Mouse (Mus musculus): ENCODE data around the gene Twist1. TPM values are rescaled to one million over a fixed set of nuclear protein-coding genes. Genes with fewer than 3 reads are reported as not detected.
A peak's percentile ranks its signal among the peaks of the same experiment; 100 is the strongest.

Twist1 gene
- polyA plus RNA-seq (2015; fragmentation: Nextera tagmentation; extraction: Ambion mirVana): 0.34 and 1.0 TPM in 2 replicates

GRCm38 (mm10) chr12:33957400-33958240, at the start of gene Twist1:
TSS of gene Twist1 (plus strand) at chr12:33957671.
- no peaks in the 10 kb centered on the region for H3K9me3 ChIP-seq (ENCODE audit: control insufficient read depth, low read length)
- peak within 1 kb of the TSS; percentile 64 for H3K4me2 ChIP-seq (ENCODE audit: low read length)
- peak within 1 kb of the TSS; percentile 48 for H3K4me3 ChIP-seq (ENCODE audit: low read length)
- H3K27me3 ChIP-seq (replicated peaks; ENCODE audit: control insufficient read depth, insufficient read depth, low read length): peaks cover 51% of the 10 kb centered on the region
- WGBS: under 1% methylated on average over 52 of the region's 105 CpGs
- H3K9ac ChIP-seq (ENCODE audit: low read depth, low read length): peak within 1 kb of the TSS; percentile 59
- H3K4me1 ChIP-seq (ENCODE audit: control insufficient read depth, insufficient read depth, low read depth, low read length): peaks cover 12% of the 10 kb centered on the region
- H3K36me3 ChIP-seq (ENCODE audit: control insufficient read depth, insufficient read depth, low read length): no peaks in the 10 kb centered on the region
- peak; percentile 77 for ATAC-seq
- H3K27ac ChIP-seq (ENCODE audit: low read depth, low read length): no peak within 1 kb of the TSS

GRCm38 (mm10) chr12:33926751-33927150, 30.7 kb upstream of the Twist1 start:
- H3K27me3 ChIP-seq (replicated peaks; ENCODE audit: control insufficient read depth, insufficient read depth, low read length): peaks cover 20% of the 10 kb centered on the region
- no peak overlapping the region for H3K9ac ChIP-seq (ENCODE audit: low read depth, low read length)
- 16% methylated on average over 3 of the region's 3 CpGs for WGBS
- no peak for ATAC-seq
- H3K4me1 ChIP-seq (ENCODE audit: control insufficient read depth, insufficient read depth, low read depth, low read length): peaks cover 14% of the 10 kb centered on the region
- no peaks in the 10 kb centered on the region for H3K36me3 ChIP-seq (ENCODE audit: control insufficient read depth, insufficient read depth, low read length)
- H3K27ac ChIP-seq (ENCODE audit: low read depth, low read length): no peak overlapping the region
- no peaks in the 10 kb centered on the region for H3K9me3 ChIP-seq (ENCODE audit: control insufficient read depth, low read length)
- H3K4me2 ChIP-seq (ENCODE audit: low read length): no peak overlapping the region
- H3K4me3 ChIP-seq (ENCODE audit: low read length): no peak overlapping the region

- H3K9me3 ChIP-seq (ENCODE audit: control insufficient read depth, low read length): no peaks in the 10 kb centered on the region
- WGBS: 2% methylated on average over 15 of the region's 15 CpGs
- peak overlapping the region; percentile 70 for H3K4me2 ChIP-seq (ENCODE audit: low read length)
- peak overlapping the region; percentile 38; the same call in 1 of the 2 replicates for H3K4me3 ChIP-seq (ENCODE audit: low read length)
- H3K27me3 ChIP-seq (replicated peaks; ENCODE audit: control insufficient read depth, insufficient read depth, low read length): peaks cover 20% of the 10 kb centered on the region
- H3K27ac ChIP-seq (ENCODE audit: low read depth, low read length): no peak overlapping the region
- H3K36me3 ChIP-seq (ENCODE audit: control insufficient read depth, insufficient read depth, low read length): no peaks in the 10 kb centered on the region
- no peak overlapping the region for H3K9ac ChIP-seq (ENCODE audit: low read depth, low read length)
- peak; percentile 76 for ATAC-seq
- H3K4me1 ChIP-seq (ENCODE audit: control insufficient read depth, insufficient read depth, low read depth, low read length): peaks cover 14% of the 10 kb centered on the region
Measured at GRCm38 (mm10) chr12:33927334-33928098, 30.0 kb upstream of the Twist1 start.

- WGBS: 1% methylated on average over 39 of the region's 39 CpGs
- peak within 1 kb of the TSS; percentile 70 for H3K4me2 ChIP-seq (ENCODE audit: low read length)
- no peak for ATAC-seq
- H3K9me3 ChIP-seq (ENCODE audit: control insufficient read depth, low read length): no peaks in the 10 kb centered on the region
- peaks cover 20% of the 10 kb centered on the region for H3K27me3 ChIP-seq (replicated peaks; ENCODE audit: control insufficient read depth, insufficient read depth, low read length)
- no peak within 1 kb of the TSS for H3K27ac ChIP-seq (ENCODE audit: low read depth, low read length)
- H3K9ac ChIP-seq (ENCODE audit: low read depth, low read length): no peak within 1 kb of the TSS; the same call in 1 of the 2 replicates
- H3K4me3 ChIP-seq (ENCODE audit: low read length): peak within 1 kb of the TSS; percentile 38
- H3K4me1 ChIP-seq (ENCODE audit: control insufficient read depth, insufficient read depth, low read depth, low read length): peaks cover 14% of the 10 kb centered on the region
- H3K36me3 ChIP-seq (ENCODE audit: control insufficient read depth, insufficient read depth, low read length): no peaks in the 10 kb centered on the region
Measured at GRCm38 (mm10) chr12:33928331-33929192, 28.9 kb upstream of the Twist1 start, which contains the start of gene Ferd3l. TSS of gene Ferd3l (plus strand) at chr12:33928425.

DNA sequence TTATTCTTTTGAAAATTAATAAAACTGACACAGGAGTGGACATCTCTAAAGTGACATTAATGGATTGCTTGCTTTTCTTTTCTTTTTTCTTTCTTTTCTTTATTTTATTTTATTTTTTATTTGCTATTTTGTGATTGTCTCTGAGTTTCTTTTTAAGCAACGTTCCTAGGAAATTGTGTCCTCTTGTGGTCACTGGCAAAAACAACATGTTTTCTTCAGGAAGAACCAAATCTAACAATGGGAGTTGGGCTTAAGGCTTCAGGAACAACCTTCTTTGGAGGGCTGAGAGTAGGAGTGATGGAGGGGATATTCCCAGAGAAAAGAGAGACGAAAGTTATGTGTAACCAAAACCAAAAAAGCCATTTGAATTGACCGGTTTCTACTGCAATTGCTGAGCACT, 4.6 kb upstream of the Twist1 start:
- ATAC-seq: no peak
- peaks cover 5% of the 10 kb centered on the region; the same call in 1 of the 2 replicates for H3K4me1 ChIP-seq (ENCODE audit: control insufficient read depth, insufficient read depth, low read depth, low read length)
- no peak overlapping the region for H3K27ac ChIP-seq (ENCODE audit: low read depth, low read length)
- no peaks in the 10 kb centered on the region for H3K9me3 ChIP-seq (ENCODE audit: control insufficient read depth, low read length)
- no peak overlapping the region for H3K4me2 ChIP-seq (ENCODE audit: low read length)
- H3K9ac ChIP-seq (ENCODE audit: low read depth, low read length): no peak overlapping the region
- no peaks in the 10 kb centered on the region for H3K36me3 ChIP-seq (ENCODE audit: control insufficient read depth, insufficient read depth, low read length)
- no peak overlapping the region for H3K4me3 ChIP-seq (ENCODE audit: low read length)
- peaks cover 31% of the 10 kb centered on the region for H3K27me3 ChIP-seq (replicated peaks; ENCODE audit: control insufficient read depth, insufficient read depth, low read length)
- WGBS: 5% methylated on average over 3 of the region's 3 CpGs

- Histone ChIP-seq H3K36me3 (ENCODE audit: control insufficient read depth, insufficient read depth, low read length) (no peaks in the 10 kb centered on the region), H3K4me1 (ENCODE audit: control insufficient read depth, insufficient read depth, low read depth, low read length) (peaks cover 12% of the 10 kb centered on the region), H3K9me3 (ENCODE audit: control insufficient read depth, low read length) (no peaks in the 10 kb centered on the region), H3K27ac (ENCODE audit: low read depth, low read length) (no peak overlapping the region), H3K27me3 (replicated peaks; ENCODE audit: control insufficient read depth, insufficient read depth, low read length) (peaks cover 41% of the 10 kb centered on the region), H3K4me3 (ENCODE audit: low read length) (no peak overlapping the region), H3K4me2 (ENCODE audit: low read length) (no peak overlapping the region), H3K9ac (ENCODE audit: low read depth, low read length) (no peak overlapping the region)
- WGBS: 15% methylated on average over 8 of the region's 8 CpGs
- no peak for ATAC-seq
Measured at GRCm38 (mm10) chr12:33954931-33955565, 2.4 kb upstream of the Twist1 start.

- H3K4me3 ChIP-seq (ENCODE audit: low read length): no peak overlapping the region
- no peak overlapping the region for H3K9ac ChIP-seq (ENCODE audit: low read depth, low read length)
- no peak overlapping the region for H3K27ac ChIP-seq (ENCODE audit: low read depth, low read length)
- 2% methylated on average over 28 of the region's 28 CpGs for WGBS
- H3K36me3 ChIP-seq (ENCODE audit: control insufficient read depth, insufficient read depth, low read length): no peaks in the 10 kb centered on the region
- no peaks in the 10 kb centered on the region for H3K9me3 ChIP-seq (ENCODE audit: control insufficient read depth, low read length)
- peak overlapping the region; percentile 2; the same call in 1 of the 2 replicates for H3K4me2 ChIP-seq (ENCODE audit: low read length)
- ATAC-seq: no peak
- peaks cover 41% of the 10 kb centered on the region for H3K27me3 ChIP-seq (replicated peaks; ENCODE audit: control insufficient read depth, insufficient read depth, low read length)
- peaks cover 12% of the 10 kb centered on the region for H3K4me1 ChIP-seq (ENCODE audit: control insufficient read depth, insufficient read depth, low read depth, low read length)
Measured at GRCm38 (mm10) chr12:33955606-33956295, 1.7 kb upstream of the Twist1 start.

All from hindbrain, embryonic 16.5 days (tissue).